Mouse (Mus musculus) right cerebral cortex, adult 2 months (tissue): Measurements from ENCODE around the gene Spata45.

Experiments used
- DNase-seq, 2 experiments: peaks; one replicate each; pipeline ENCODE4 v3.0.0; 2021 to 2022; ENCODE audit warnings: low spot score in 2 of 2

Gene Spata45

DNA sequence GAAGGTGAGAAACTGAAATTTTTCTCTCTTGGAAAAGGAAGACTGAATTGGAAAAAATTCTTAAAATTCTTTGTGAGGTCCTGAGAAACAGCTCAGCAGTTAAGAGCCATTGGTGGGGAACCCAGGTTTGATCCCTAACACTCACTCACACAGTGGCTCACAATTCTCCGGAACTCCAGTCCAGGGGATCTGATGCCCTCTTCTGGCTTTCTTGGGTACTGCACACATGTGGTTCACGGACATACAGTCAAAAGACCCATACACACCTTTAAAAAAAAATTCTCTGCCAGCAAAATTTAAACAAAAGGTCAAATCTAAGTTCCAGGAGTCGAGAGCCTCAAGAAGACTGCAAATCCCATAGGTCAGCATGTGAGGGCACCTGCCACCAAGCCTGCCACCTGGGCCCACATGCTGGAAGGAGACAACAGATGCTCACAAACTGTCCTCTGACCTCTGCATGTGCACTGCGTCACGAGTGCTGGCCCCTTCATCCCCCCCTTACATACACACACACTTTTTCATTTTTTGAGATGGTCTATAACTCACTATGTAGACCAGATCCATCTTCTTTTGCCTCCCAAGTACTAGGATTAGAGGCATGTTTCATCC, 48.6 kb downstream of the Spata45 start:
- peak; percentile 47 to 51 for DNase-seq

DNA sequence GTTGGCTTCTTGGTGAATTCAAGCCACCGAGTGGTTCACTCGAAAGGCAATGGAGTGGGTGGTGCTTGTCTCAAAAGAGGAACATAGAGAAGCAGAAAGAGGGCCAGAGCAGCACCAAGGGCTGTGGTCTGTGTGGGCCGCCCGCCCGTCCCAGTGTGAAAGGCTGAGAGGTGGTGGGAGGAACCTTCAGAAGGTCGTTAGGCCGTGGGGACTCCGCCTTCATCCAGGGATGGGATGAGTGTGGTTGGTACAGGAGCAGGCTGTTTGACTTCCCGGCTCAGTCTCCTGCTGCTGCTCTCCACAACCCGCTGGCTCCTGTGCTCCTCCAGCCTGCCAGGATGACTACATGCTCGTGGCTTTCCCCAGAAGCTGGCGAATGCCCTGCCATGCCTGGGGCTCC, 49.2 kb downstream of the Spata45 start:
- no peak for DNase-seq

GRCm38 (mm10) chr1:191086304-191086878, 50.0 kb downstream of the Spata45 start:
- DNase-seq: no peak

DNA sequence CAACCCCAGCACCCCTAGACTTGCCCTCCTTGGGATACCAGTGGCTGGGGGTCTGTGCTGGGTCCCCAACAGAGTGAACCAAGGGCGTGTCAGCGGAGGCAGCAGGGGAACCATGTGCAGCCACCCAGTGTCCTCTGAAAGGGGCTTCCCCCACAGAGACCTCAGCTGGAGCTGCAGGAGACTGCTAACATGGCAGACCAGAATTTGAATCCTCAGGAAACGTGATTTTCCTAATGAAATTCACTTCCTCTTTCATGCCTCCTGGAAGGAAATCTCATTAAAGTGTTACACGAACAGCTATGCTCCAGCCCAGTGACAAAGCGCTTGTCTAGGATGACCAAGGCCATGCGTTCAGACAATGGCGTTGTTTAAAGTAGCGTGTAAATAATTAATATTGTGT, 50.5 kb downstream of the Spata45 start:
- no peak for DNase-seq

GRCm38 (mm10) chr1:191087955-191088354, 51.5 kb downstream of the Spata45 start:
- no peak for DNase-seq

GRCm38 (mm10) chr1:191089355-191089754, 52.9 kb downstream of the Spata45 start:
- no peak for DNase-seq

GRCm38 (mm10) chr1:191092050-191092449, 55.6 kb downstream of the Spata45 start:
- DNase-seq: no peak
